ENCODE assay signal across 8 mouse cellular contexts in the genomic region with DNA sequence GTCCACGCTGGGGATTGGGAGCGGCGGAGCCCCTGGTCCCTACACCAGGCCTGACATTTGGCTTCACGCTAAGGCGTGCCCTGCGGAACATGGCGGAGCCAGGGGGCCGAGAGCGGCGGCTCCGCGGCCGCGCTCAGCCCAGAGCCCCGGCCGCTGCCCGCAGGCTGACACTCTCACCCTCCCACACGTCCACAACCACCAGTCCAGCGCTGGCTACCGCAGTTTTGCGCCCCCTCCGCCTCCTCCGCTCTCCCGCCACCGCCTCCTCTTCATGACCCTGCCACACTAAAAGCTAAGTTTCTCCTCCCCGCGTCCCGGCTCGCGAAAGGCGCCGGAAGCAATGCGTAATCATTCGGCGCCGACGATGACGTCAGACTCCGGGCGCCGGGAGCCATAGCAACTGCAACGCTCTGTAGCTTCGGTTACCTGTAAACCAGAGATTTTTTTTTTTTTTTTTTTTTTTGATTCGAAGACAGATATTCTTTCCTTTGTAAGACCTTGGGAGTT. TPM values are rescaled to one million over a fixed set of nuclear protein-coding genes. Genes with fewer than 3 reads are reported as not detected.
DNase-seq lines count a peak whose midpoint lies in the region; ATAC-seq lines count a peak whose summit lies in the region.

TSS of gene Bdp1 (minus strand) at position 323 of the 507 bp plus-strand sequence.

- peak; percentile 88 for DNase-seq in Muller cell, postnatal 12 days (ENCODE audit: inconsistent ontology term)
- DNase-seq in cerebellum, adult 9-11 months: peak; percentile 92
- peak; percentile 83 to 97 for DNase-seq in frontal cortex, adult 2 months (ENCODE audit: extremely low spot score in 1 of 2, low spot score in 1 of 2)
- DNase-seq in layer of hippocampus, postnatal 14 days (ENCODE audit: low spot score in 2 of 2): peak; percentile 91 to 97
- peak; percentile 96 for DNase-seq in lung, postnatal 14 days
- peak; percentile 81 for DNase-seq in retina, adult 2 months (ENCODE audit: low read depth, low spot score)
- peak; percentile 91 to 92 for DNase-seq in thymus, postnatal 36 days

- H3K4me1 ChIP-seq in hindbrain, embryonic 12.5 days: peaks cover 23% of the 10 kb centered on the region

- no peaks in the 10 kb centered on the region for H3K9me3 ChIP-seq in hindbrain, embryonic 12.5 days (replicated peaks)

- H3K4me2 ChIP-seq in hindbrain, embryonic 12.5 days (replicated peaks): peak within 1 kb of the TSS; percentile 62

- H3K9ac ChIP-seq in hindbrain, embryonic 12.5 days: peak within 1 kb of the TSS; percentile 91

- H3K27ac ChIP-seq in hindbrain, embryonic 12.5 days: peak within 1 kb of the TSS; percentile 82

- ATAC-seq in hindbrain, embryonic 12.5 days (ENCODE audit: low FRiP score): peak; percentile 79

- peak within 1 kb of the TSS; percentile 91 for H3K4me3 ChIP-seq in hindbrain, embryonic 12.5 days

- H3K27me3 ChIP-seq in hindbrain, embryonic 12.5 days: no peaks in the 10 kb centered on the region; the same call in none of the 2 replicates

- WGBS in hindbrain, embryonic 12.5 days: under 1% methylated on average over 44 of the region's 44 CpGs

- peaks cover 2% of the 10 kb centered on the region for H3K36me3 ChIP-seq in hindbrain, embryonic 12.5 days

RNA-seq across cellular contexts. Expression of gene Bdp1, which starts in this region (rescaled TPM):
- 15.8 and 16.0 TPM in 2 replicates for polyA plus RNA-seq in frontal cortex, adult 2 months (2012; rRNA removed)
- 32.4 and 36.5 TPM in 2 replicates for polyA plus RNA-seq in hindbrain, embryonic 12.5 days (2016; fragmentation: Nextera tagmentation; extraction: Ambion mirVana)
- total RNA-seq in layer of hippocampus, postnatal 14 days (2021): 10 to 100 TPM; 30.9 to 31.4 TPM

Comparison
In these comparisons a context has a peak if more than half of its experiments do, and no peak if none do; other contexts are left out.
1. Peak in every context shown above with its lines: DNase-seq, ATAC-seq, H3K4me3 ChIP-seq and H3K27ac ChIP-seq.